In genomic region chr17:24687599-24687998, GRCm38 (mm10) we compare ENCODE assay signal across 9 mouse cellular contexts. TPM values are rescaled to one million over a fixed set of nuclear protein-coding genes. Genes with fewer than 3 reads are reported as not detected.
A peak's percentile ranks its signal among the peaks of the same experiment; 100 is the strongest.
DNase-seq lines count a peak whose midpoint lies in the region; ATAC-seq and TF ChIP-seq lines count a peak whose summit lies in the region.
"Had no signal": no experiment of that assay in that cellular context is flagged by ENCODE, and none has a peak within 500 bp of the region (broad histone marks: within the 10 kb centered on the region; RNA-seq: fewer than 3 reads in every experiment).

No protein-coding gene starts in this region.

- no peak overlapping the region for H3K27ac ChIP-seq in kidney, embryonic 15.5 days
- no peak overlapping the region for H3K27ac ChIP-seq in cortical plate, adult 2 months (ENCODE audit: insufficient read depth, low read length)
- no peak overlapping the region for H3K27ac ChIP-seq in hindbrain, embryonic 14.5 days
- H3K27ac ChIP-seq in midbrain, embryonic 15.5 days: no peak overlapping the region

- ATAC-seq in kidney, embryonic 15.5 days (replicated peaks; ENCODE audit: low FRiP score): no peak; the same call in 1 of the 2 replicates
- ATAC-seq in hindbrain, embryonic 14.5 days (ENCODE audit: low FRiP score): no peak
- ATAC-seq in midbrain, embryonic 15.5 days (replicated peaks): no peak
- ATAC-seq: Patski had no signal

- peak overlapping the region; percentile 63 for H3K4me2 ChIP-seq in kidney, embryonic 15.5 days
- H3K4me2 ChIP-seq in hindbrain, embryonic 14.5 days (replicated peaks): peak overlapping the region; percentile 63
- peak overlapping the region; percentile 63 for H3K4me2 ChIP-seq in midbrain, embryonic 15.5 days

- intact Hi-C loops in left cerebral cortex, postnatal 10 days (cut with DNase I): no loop called here
- intact Hi-C loops in left cerebral cortex, postnatal 25 days (cut with DNase I): no loop called here

- peaks cover 25% of the 10 kb centered on the region for H3K4me1 ChIP-seq in kidney, embryonic 15.5 days
- H3K4me1 ChIP-seq in cortical plate, adult 2 months (ENCODE audit: control insufficient read depth, insufficient read depth, low read length): peaks cover 9% of the 10 kb centered on the region
- H3K4me1 ChIP-seq in hindbrain, embryonic 14.5 days (replicated peaks; ENCODE audit: control insufficient read depth, insufficient read depth, low read length): peaks cover 30% of the 10 kb centered on the region
- H3K4me1 ChIP-seq in midbrain, embryonic 15.5 days: peaks cover 35% of the 10 kb centered on the region

- peak overlapping the region; percentile 40 for H3K4me3 ChIP-seq in kidney, embryonic 15.5 days (replicated peaks)
- peak overlapping the region; percentile 31 for H3K4me3 ChIP-seq in cortical plate, adult 2 months (ENCODE audit: insufficient read depth, low read length)
- peak overlapping the region; percentile 28 for H3K4me3 ChIP-seq in hindbrain, embryonic 14.5 days (replicated peaks; ENCODE audit: low read length)
- H3K4me3 ChIP-seq in midbrain, embryonic 15.5 days: peak overlapping the region; percentile 81

- no peaks in the 10 kb centered on the region for H3K9me3 ChIP-seq in kidney, embryonic 15.5 days (replicated peaks)
- H3K9me3 ChIP-seq in hindbrain, embryonic 14.5 days (ENCODE audit: control insufficient read depth, low read length): no peaks in the 10 kb centered on the region
- H3K9me3 ChIP-seq in midbrain, embryonic 15.5 days: no peaks in the 10 kb centered on the region

- no peak for DNase-seq in kidney, postnatal 10 days
- no peak for DNase-seq in hindbrain, embryonic 14.5 days (ENCODE audit: low spot score)
- DNase-seq in left cerebral cortex, postnatal 10 days (ENCODE audit: extremely low spot score in 1 of 2, low spot score in 2 of 2): no peak
- DNase-seq in left cerebral cortex, postnatal 25 days (ENCODE audit: low spot score in 2 of 2): no peak
- no peak for DNase-seq in embryo, embryonic 11 days

- 19% methylated on average over 23 of the region's 23 CpGs for WGBS in kidney, embryonic 15.5 days
- WGBS in hindbrain, embryonic 14.5 days: 19% methylated on average over 23 of the region's 23 CpGs
- 19% methylated on average over 23 of the region's 23 CpGs for WGBS in midbrain, embryonic 15.5 days

- peak overlapping the region; percentile 21; the same call in 1 of the 2 replicates for H3K9ac ChIP-seq in kidney, embryonic 15.5 days
- peak overlapping the region; percentile 39 for H3K9ac ChIP-seq in hindbrain, embryonic 14.5 days
- H3K9ac ChIP-seq in midbrain, embryonic 15.5 days: peak overlapping the region; percentile 42

- peaks cover 9% of the 10 kb centered on the region for H3K36me3 ChIP-seq in kidney, embryonic 15.5 days
- peaks cover under 1% of the 10 kb centered on the region; the same call in 1 of the 2 replicates for H3K36me3 ChIP-seq in hindbrain, embryonic 14.5 days (replicated peaks; ENCODE audit: control insufficient read depth, insufficient read depth)
- peaks cover 2% of the 10 kb centered on the region; the same call in 1 of the 2 replicates for H3K36me3 ChIP-seq in midbrain, embryonic 15.5 days (replicated peaks)

- no peak for TF ChIP-seq POLR2A in cortical plate, adult 2 months (IDR thresholded peaks at IDR 0.05; ENCODE audit: extremely low read depth, insufficient read depth, low read length)

- TF ChIP-seq CTCF in cortical plate, adult 2 months (IDR thresholded peaks at IDR 0.05; ENCODE audit: extremely low read depth, insufficient read depth, low read length): no peak

- H3K27me3 ChIP-seq in kidney, embryonic 15.5 days: peaks cover 53% of the 10 kb centered on the region
- peaks cover 20% of the 10 kb centered on the region for H3K27me3 ChIP-seq in hindbrain, embryonic 14.5 days (ENCODE audit: control insufficient read depth, insufficient read depth, low read length)
- peaks cover 7% of the 10 kb centered on the region for H3K27me3 ChIP-seq in midbrain, embryonic 15.5 days (replicated peaks)
- H3K27me3 ChIP-seq: Patski had no signal

RNA-seq across cellular contexts. Expression of gene Syngr3, which starts 2.2 kb away (rescaled TPM):
- polyA plus RNA-seq in kidney, embryonic 15.5 days (2015; fragmentation: Nextera tagmentation; extraction: Ambion mirVana): 2.4 and 4.6 TPM in 2 replicates
- polyA plus RNA-seq in cortical plate, adult 2 months (2012; rRNA removed): 177 and 184 TPM in 2 replicates
- polyA plus RNA-seq in hindbrain, embryonic 14.5 days (2014; fragmentation: Nextera tagmentation; extraction: Ambion mirVana): 178 and 220 TPM in 2 replicates
- polyA plus RNA-seq in midbrain, embryonic 15.5 days (2015; fragmentation: Nextera tagmentation; extraction: Ambion mirVana): 240 and 255 TPM in 2 replicates
- 100 to 1,000 TPM; 248 to 254 TPM for total RNA-seq in left cerebral cortex, postnatal 10 days (2021)
- total RNA-seq in left cerebral cortex, postnatal 25 days (2021): 100 to 1,000 TPM; 203 to 214 TPM

RNA-seq across cellular contexts. Expression of gene Gfer, which starts 8.4 kb away (rescaled TPM):
- 45.6 and 49.5 TPM in 2 replicates for polyA plus RNA-seq in kidney, embryonic 15.5 days (2015; fragmentation: Nextera tagmentation; extraction: Ambion mirVana)
- 21.1 and 21.5 TPM in 2 replicates for polyA plus RNA-seq in cortical plate, adult 2 months (2012; rRNA removed)
- polyA plus RNA-seq in hindbrain, embryonic 14.5 days (2014; fragmentation: Nextera tagmentation; extraction: Ambion mirVana): 35.2 and 43.4 TPM in 2 replicates
- 36.2 and 39.2 TPM in 2 replicates for polyA plus RNA-seq in midbrain, embryonic 15.5 days (2015; fragmentation: Nextera tagmentation; extraction: Ambion mirVana)
- total RNA-seq in left cerebral cortex, postnatal 10 days (2021): 10 to 100 TPM; 21.5 TPM
- total RNA-seq in left cerebral cortex, postnatal 25 days (2021): 10 to 100 TPM; 19.9 to 20.2 TPM

RNA-seq across cellular contexts. Expression of gene Noxo1, which starts 8.4 kb away (rescaled TPM):
- 1.5 and 3.4 TPM in 2 replicates for polyA plus RNA-seq in kidney, embryonic 15.5 days (2015; fragmentation: Nextera tagmentation; extraction: Ambion mirVana)
- 5.2 and 6.4 TPM in 2 replicates for polyA plus RNA-seq in cortical plate, adult 2 months (2012; rRNA removed)
- polyA plus RNA-seq in hindbrain, embryonic 14.5 days (2014; fragmentation: Nextera tagmentation; extraction: Ambion mirVana): 1.9 and 2.4 TPM in 2 replicates
- polyA plus RNA-seq in midbrain, embryonic 15.5 days (2015; fragmentation: Nextera tagmentation; extraction: Ambion mirVana): 2.1 and 2.5 TPM in 2 replicates
- 1 to 10 TPM; 2.7 to 5.1 TPM for total RNA-seq in left cerebral cortex, postnatal 10 days (2021)
- 1 to 10 TPM; 3.1 to 3.7 TPM for total RNA-seq in left cerebral cortex, postnatal 25 days (2021)

RNA-seq across cellular contexts. Expression of gene Zfp598, which starts 18.1 kb away (rescaled TPM):
- 23.9 and 27.6 TPM in 2 replicates for polyA plus RNA-seq in kidney, embryonic 15.5 days (2015; fragmentation: Nextera tagmentation; extraction: Ambion mirVana)
- 53.5 and 53.6 TPM in 2 replicates for polyA plus RNA-seq in cortical plate, adult 2 months (2012; rRNA removed)
- 22.8 and 25.6 TPM in 2 replicates for polyA plus RNA-seq in hindbrain, embryonic 14.5 days (2014; fragmentation: Nextera tagmentation; extraction: Ambion mirVana)
- 21.9 and 22.9 TPM in 2 replicates for polyA plus RNA-seq in midbrain, embryonic 15.5 days (2015; fragmentation: Nextera tagmentation; extraction: Ambion mirVana)
- 10 to 100 TPM; 37.2 to 38.1 TPM for total RNA-seq in left cerebral cortex, postnatal 10 days (2021)
- total RNA-seq in left cerebral cortex, postnatal 25 days (2021): 10 to 100 TPM; 38.5 to 39.3 TPM

RNA-seq across cellular contexts. Expression of gene Tbl3, which starts 19.9 kb away (rescaled TPM):
- 85.0 and 94.5 TPM in 2 replicates for polyA plus RNA-seq in kidney, embryonic 15.5 days (2015; fragmentation: Nextera tagmentation; extraction: Ambion mirVana)
- polyA plus RNA-seq in cortical plate, adult 2 months (2012; rRNA removed): 53.0 and 53.7 TPM in 2 replicates
- polyA plus RNA-seq in hindbrain, embryonic 14.5 days (2014; fragmentation: Nextera tagmentation; extraction: Ambion mirVana): 58.3 and 64.3 TPM in 2 replicates
- 71.4 and 72.1 TPM in 2 replicates for polyA plus RNA-seq in midbrain, embryonic 15.5 days (2015; fragmentation: Nextera tagmentation; extraction: Ambion mirVana)
- 10 to 100 TPM; 30.9 to 37.9 TPM for total RNA-seq in left cerebral cortex, postnatal 10 days (2021)
- 10 to 100 TPM; 26.1 to 27.4 TPM for total RNA-seq in left cerebral cortex, postnatal 25 days (2021)

Comparison
In these comparisons a context has a peak if more than half of its experiments do, and no peak if none do; other contexts are left out.
1. H3K4me3 ChIP-seq: peak in every context shown above with its lines; median percentile 81 in midbrain, embryonic 15.5 days; 40 in kidney, embryonic 15.5 days; 31 in cortical plate, adult 2 months; 28 in hindbrain, embryonic 14.5 days.
2. RNA of gene Syngr3, which starts 2.2 kb away (polyA plus RNA-seq): 240 to 255 TPM in midbrain, embryonic 15.5 days, 178 to 220 TPM in hindbrain, embryonic 14.5 days and 177 to 184 TPM in cortical plate, adult 2 months; 2.4 to 4.6 TPM in kidney, embryonic 15.5 days; every median in the first group is over 10 times any median in the second.
3. Peak in every context shown above with its lines, with median percentiles within 50 percentile points of each other: H3K4me2 ChIP-seq and H3K9ac ChIP-seq.